Mouse (Mus musculus) CD4-positive naive resting alpha-beta T cell, adult 57 days (primary cell): ENCODE results near the gene Abraxas2. TPM values are rescaled to one million over a fixed set of nuclear protein-coding genes. Genes with fewer than 3 reads are reported as not detected.

Source experiments
- total RNA-seq: library from RNA; stranded (reverse); gene quantifications from one replicate; pipeline ENCODE4 v1.2.4, GENCODE M21; 2023

Gene Abraxas2
- 34.6 TPM for total RNA-seq

GRCm38 (mm10) chr7:132859042-132859958, at the start of gene Abraxas2:
Gene Abraxas2, plus strand, starts transcription at chr7:132859225.

GRCm38 (mm10) chr7:132813416-132814088, 45.5 kb upstream of the Abraxas2 start, which contains the start of gene Fam53b:
Gene Fam53b, minus strand, starts transcription at chr7:132813886.

GRCm38 (mm10) chr7:132852173-132852844, 6.7 kb upstream of the Abraxas2 start, which contains the start of gene Eef1akmt2:
Gene Eef1akmt2, minus strand, starts transcription at chr7:132852673.

GRCm38 (mm10) chr7:132930850-132931559, 72.0 kb downstream of the Abraxas2 start, which contains the start of gene Zranb1:
Gene Zranb1, plus strand, starts transcription at chr7:132931142.

Other genes with a start within 250 kb of the Abraxas2 start
- 2.1 TPM for gene Lhpp, start 248.6 kb upstream of the Abraxas2 start, total RNA-seq
- gene Fam53b, start 45.3 kb upstream of the Abraxas2 start, total RNA-seq: 118 TPM
- gene Eef1akmt2, start 6.6 kb upstream of the Abraxas2 start, total RNA-seq: 37.0 TPM
- gene Zranb1, start 71.9 kb downstream of the Abraxas2 start, total RNA-seq: 37.5 TPM